Mouse (Mus musculus): ENCODE measurements around the gene Csgalnact2.

The Csgalnact2 gene

DNA sequence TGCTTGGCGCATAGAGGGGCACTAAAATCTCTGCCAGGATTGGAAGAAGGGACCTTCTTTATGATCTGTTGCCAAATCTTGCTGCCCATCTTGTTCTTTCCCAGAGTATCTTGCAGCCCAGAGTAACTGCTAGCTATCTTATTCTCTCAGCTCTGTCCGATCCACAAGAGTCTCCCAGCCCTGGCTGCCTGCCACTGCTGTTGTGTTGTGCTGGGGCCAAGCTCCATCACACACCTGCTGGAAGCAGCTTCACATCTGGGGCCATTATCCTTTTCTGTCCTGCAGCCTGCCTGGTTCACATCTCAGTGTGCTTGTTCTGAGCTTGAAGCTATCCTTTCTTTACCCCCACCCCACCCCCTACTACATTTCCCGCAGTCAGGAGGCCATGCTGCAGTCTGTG is 62.7 kb downstream of the Csgalnact2 start:
- no peak for DNase-seq (ENCODE audit: extremely low read depth, low read depth, low spot score)

- no peak for DNase-seq (ENCODE audit: extremely low read depth, low read depth, low spot score)
Measured at GRCm38 (mm10) chr6:118074151-118074550, 64.8 kb downstream of the Csgalnact2 start.

DNA sequence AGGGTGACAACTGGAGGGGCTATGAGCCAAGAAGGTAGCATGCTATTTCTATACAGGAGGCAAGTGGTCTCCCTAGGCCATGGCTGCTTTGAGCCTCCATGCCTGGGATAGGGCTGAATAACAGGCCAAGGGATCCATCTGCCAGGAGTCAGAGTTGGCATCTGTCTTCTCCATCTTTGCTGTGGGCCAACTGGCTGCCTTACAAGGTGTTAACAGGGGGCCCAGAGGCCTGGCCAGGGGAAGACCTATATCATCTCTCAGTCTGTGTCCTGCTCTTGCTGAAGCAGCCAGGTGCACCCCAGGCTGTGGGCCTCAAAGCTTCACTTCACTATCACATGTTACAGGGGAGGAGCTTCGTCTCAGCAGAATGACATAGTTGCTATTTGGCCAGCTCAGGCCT is 66.8 kb downstream of the Csgalnact2 start:
- no peak for DNase-seq (ENCODE audit: extremely low read depth, low read depth, low spot score)

- DNase-seq (ENCODE audit: extremely low read depth, low read depth, low spot score) = no peak
Measured at GRCm38 (mm10) chr6:118071416-118071815, 67.5 kb downstream of the Csgalnact2 start.

- no peak for DNase-seq (ENCODE audit: extremely low read depth, low read depth, low spot score)
Measured at GRCm38 (mm10) chr6:118071013-118071350, 68.0 kb downstream of the Csgalnact2 start.

GRCm38 (mm10) chr6:118070321-118071012 is 68.5 kb downstream of the Csgalnact2 start:
- DNase-seq (ENCODE audit: extremely low read depth, low read depth, low spot score) = no peak

DNA sequence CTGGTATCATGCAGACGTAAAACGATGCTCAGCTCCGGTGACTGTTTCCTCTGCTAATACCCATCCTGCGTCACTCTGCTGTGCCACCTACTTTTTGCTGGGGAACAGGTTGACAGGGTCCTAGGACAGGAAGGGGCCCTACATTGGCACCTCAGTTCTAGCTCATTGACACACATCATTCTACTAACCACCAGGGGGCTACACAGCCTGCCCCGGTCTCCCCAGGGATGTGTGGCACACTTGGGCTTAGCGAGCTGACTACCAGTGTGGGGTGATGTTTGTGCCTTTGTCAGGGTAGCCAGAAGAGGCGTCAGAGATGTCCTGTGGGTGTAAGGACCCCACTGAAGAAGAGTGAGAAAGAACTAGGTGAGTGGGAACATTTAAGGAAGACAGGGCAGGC is 71.2 kb downstream of the Csgalnact2 start:
- no peak for DNase-seq (ENCODE audit: extremely low read depth, low read depth, low spot score)

GRCm38 (mm10) chr6:118066199-118067081 is 72.5 kb downstream of the Csgalnact2 start:
- DNase-seq (ENCODE audit: extremely low read depth, low read depth, low spot score) = no peak

- no peak for DNase-seq (ENCODE audit: extremely low read depth, low read depth, low spot score)
Measured at GRCm38 (mm10) chr6:118065837-118066198, 73.1 kb downstream of the Csgalnact2 start.

DNA sequence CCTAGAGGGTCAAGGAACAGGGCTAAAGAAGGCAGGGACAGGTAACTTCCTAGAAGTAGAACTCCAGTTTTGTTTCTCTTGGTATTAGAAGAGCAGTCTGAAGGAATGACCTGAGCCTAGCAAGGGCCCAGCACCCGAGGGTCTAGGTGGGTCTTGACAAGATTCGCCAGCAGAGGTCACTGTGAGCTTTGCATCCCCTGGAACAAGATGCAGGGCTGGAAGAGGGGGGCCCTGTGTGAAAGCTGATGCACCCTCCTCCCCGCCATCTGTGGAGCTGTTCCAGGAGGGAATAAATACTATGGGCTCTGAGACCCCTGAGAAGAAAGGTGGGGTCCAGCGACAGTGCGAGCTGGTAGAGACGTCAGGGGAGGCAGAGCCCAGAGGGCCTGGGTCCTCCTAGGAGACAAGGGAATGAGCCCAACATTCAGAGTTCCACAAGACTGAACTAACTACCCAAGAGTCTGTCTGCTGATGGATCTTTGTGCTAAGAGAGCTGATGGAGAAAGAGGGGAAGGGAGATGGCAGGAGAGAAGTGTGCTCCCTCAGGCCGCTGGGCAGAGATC is 73.9 kb downstream of the Csgalnact2 start:
- no peak for DNase-seq (ENCODE audit: extremely low read depth, low read depth, low spot score)

DNA sequence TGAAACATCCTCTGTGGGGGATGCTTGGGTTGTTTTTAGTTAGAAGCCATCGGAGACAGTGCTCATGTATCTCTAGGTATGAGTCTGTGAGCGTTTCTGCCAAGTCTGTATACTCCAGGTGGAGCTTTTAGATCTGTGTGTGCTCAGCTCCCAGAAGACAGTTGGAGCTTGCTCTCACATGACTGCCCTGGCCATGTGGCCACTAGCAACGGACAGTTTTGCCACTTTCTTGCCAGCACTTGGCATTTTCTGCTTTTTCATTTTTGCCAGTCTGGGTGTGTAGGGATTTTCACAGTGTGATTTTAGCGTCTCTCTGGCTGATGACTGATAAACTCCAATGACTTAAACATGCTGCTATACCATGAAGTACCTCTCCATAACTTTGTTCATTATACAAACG is 75.7 kb downstream of the Csgalnact2 start:
- DNase-seq (ENCODE audit: extremely low read depth, low read depth, low spot score) = no peak

- DNase-seq (ENCODE audit: extremely low read depth, low read depth, low spot score) = no peak
Measured at GRCm38 (mm10) chr6:118061266-118061665, 77.7 kb downstream of the Csgalnact2 start.

Data from fat pad, adult 2 months (tissue).